Mouse (Mus musculus) CH12.LX (cell line): ENCODE results near the gene Gm20388. TPM values are rescaled to one million over a fixed set of nuclear protein-coding genes. Genes with fewer than 3 reads are reported as not detected.

Experiments
- DNase-seq: peaks from one replicate; pipeline ENCODE4 v3.0.0-alpha.2; 2013; ENCODE audit errors: extremely low read depth
- H3K27ac ChIP-seq: 2 replicates; pipeline ENCODE4 v1.5.1; 2012; ENCODE audit warnings: low read depth, mild to moderate bottlenecking, control low read depth, moderate library complexity; ENCODE audit not compliant: insufficient read depth
- H3K27me3 ChIP-seq: replicated peaks from 2 replicates; pipeline ENCODE3; 2012; ENCODE audit warnings: inconsistent platforms
- H3K36me3 ChIP-seq, 2 experiments: replicated peaks in 1 of 2; 2 replicates each; pipeline versions ENCODE3 to v1.6.1; 2012; ENCODE audit warnings: inconsistent platforms in 1 of 2, low read length in 1 of 2, mild to moderate bottlenecking in 1 of 2, mixed read lengths in 1 of 2, moderate library complexity in 1 of 2; ENCODE audit not compliant: control insufficient read depth in 1 of 2, insufficient read depth in 1 of 2
- H3K4me1 ChIP-seq, 2 experiments: 2 replicates each; pipeline ENCODE4 v1.6.1; 2012; ENCODE audit warnings: inconsistent platforms in 1 of 2, moderate library complexity in 1 of 2; ENCODE audit not compliant: insufficient read depth in 2 of 2, control insufficient read depth in 1 of 2
- H3K4me2 ChIP-seq: 2 replicates; pipeline ENCODE4 v1.6.1; 2012; ENCODE audit warnings: low read depth, mild to moderate bottlenecking, control low read depth; ENCODE audit not compliant: poor library complexity, insufficient read depth, severe bottlenecking
- H3K4me3 ChIP-seq, 3 experiments: fragments of 150-350 bp in 1 of 3; sonication (generic) in 1 of 3; replicated peaks in 1 of 3; 2 replicates each; pipeline versions ENCODE3 to v1.5.1; 2011 to 2012; ENCODE audit warnings: low read depth in 2 of 3, low read length in 2 of 3, mild to moderate bottlenecking in 2 of 3, moderate library complexity in 2 of 3, control low read depth in 1 of 3, improper control_type of control experiment in 1 of 3, inconsistent platforms in 1 of 3, mixed read lengths in 1 of 3; ENCODE audit not compliant: poor library complexity in 1 of 3
- H3K79me2 ChIP-seq: replicated peaks from 2 replicates; pipeline ENCODE4 v1.6.1; 2012; ENCODE audit warnings: mild to moderate bottlenecking, moderate library complexity; ENCODE audit not compliant: control insufficient read depth, poor library complexity, insufficient read depth, severe bottlenecking; ENCODE audit errors: extremely low read depth
- H3K9ac ChIP-seq: 2 replicates; pipeline ENCODE4 v1.6.1; 2012; ENCODE audit warnings: low read depth, mild to moderate bottlenecking, control low read depth, moderate library complexity; ENCODE audit not compliant: insufficient read depth
- H3K9me3 ChIP-seq: replicated peaks from 2 replicates; pipeline ENCODE3; 2012; ENCODE audit warnings: low read length, inconsistent platforms, mixed read lengths
- BHLHE40 ChIP-seq: IDR thresholded peaks from 2 replicates; pipeline ENCODE4 v1.6.1; 2011; ENCODE audit warnings: mild to moderate bottlenecking, low read depth, low read length, improper control_type of control experiment
- CHD1 ChIP-seq: IDR thresholded peaks from 2 replicates; pipeline ENCODE4 v1.6.1; 2012; ENCODE audit warnings: low read depth, low read length, improper control_type of control experiment, inconsistent platforms
- CHD2 ChIP-seq: IDR thresholded peaks from 2 replicates; pipeline ENCODE4 v1.6.1; 2011; ENCODE audit warnings: low read length, improper control_type of control experiment
- CTCF ChIP-seq, 2 experiments: IDR thresholded peaks in 1 of 2; conservative IDR thresholded peaks in 1 of 2; 2 replicates each; pipeline ENCODE4 v1.5.1; 2011 to 2012; ENCODE audit warnings: low read depth in 2 of 2, low read length in 2 of 2, improper control_type of control experiment in 1 of 2, inconsistent platforms in 1 of 2, mild to moderate bottlenecking in 1 of 2, moderate library complexity in 1 of 2
- ELF1 ChIP-seq: IDR thresholded peaks from 2 replicates; pipeline ENCODE4 v1.6.1; 2014; ENCODE audit warnings: low read depth, mild to moderate bottlenecking, inconsistent platforms, low read length, improper control_type of control experiment
- ETS1 ChIP-seq: conservative IDR thresholded peaks from 2 replicates; pipeline ENCODE4 v1.6.1; 2012; ENCODE audit warnings: low read depth, mild to moderate bottlenecking, inconsistent platforms, low read length, improper control_type of control experiment, moderate library complexity
- GABPA ChIP-seq: IDR thresholded peaks from 2 replicates; pipeline ENCODE4 v1.6.1; 2012; ENCODE audit warnings: low read depth, low read length, improper control_type of control experiment, inconsistent platforms; ENCODE audit not compliant: insufficient replicate concordance
- HCFC1 ChIP-seq: IDR thresholded peaks from 2 replicates; pipeline ENCODE4 v1.6.1; 2012; ENCODE audit warnings: low read depth, mild to moderate bottlenecking, inconsistent platforms, low read length, improper control_type of control experiment
- IRF4 ChIP-seq: IDR thresholded peaks from 2 replicates; pipeline ENCODE4 v1.6.1; 2014; ENCODE audit warnings: low read depth, mild to moderate bottlenecking, inconsistent platforms, low read length, improper control_type of control experiment
- JUND ChIP-seq: conservative IDR thresholded peaks from 2 replicates; pipeline ENCODE4 v1.6.1; 2011; ENCODE audit warnings: low read depth, low read length, improper control_type of control experiment
- MAFK ChIP-seq: IDR thresholded peaks from 2 replicates; pipeline ENCODE4 v1.6.1; 2011; ENCODE audit warnings: low read length, improper control_type of control experiment; ENCODE audit not compliant: insufficient replicate concordance
- MYC ChIP-seq: IDR thresholded peaks from 2 replicates; pipeline ENCODE4 v1.6.1; 2011; ENCODE audit warnings: low read depth, mild to moderate bottlenecking, improper control_type of control experiment, low read length
- NELFE ChIP-seq: IDR thresholded peaks from 2 replicates; pipeline ENCODE4 v1.6.1; 2011; ENCODE audit warnings: low read depth, low read length, improper control_type of control experiment
- PAX5 ChIP-seq: IDR thresholded peaks from 2 replicates; pipeline ENCODE4 v1.6.1; 2012; ENCODE audit warnings: low read length, inconsistent platforms, mixed read lengths
- POLR2AphosphoS2 ChIP-seq: IDR thresholded peaks from 2 replicates; pipeline ENCODE4 v1.6.1; 2011; ENCODE audit warnings: low read depth, low read length, improper control_type of control experiment
- SMC3 ChIP-seq: IDR thresholded peaks from 2 replicates; pipeline ENCODE4 v1.6.1; 2011; ENCODE audit warnings: low read depth, low read length, improper control_type of control experiment
- TBP ChIP-seq: conservative IDR thresholded peaks from 2 replicates; pipeline ENCODE4 v1.6.1; 2011; ENCODE audit warnings: low read depth, low read length, improper control_type of control experiment
- ZKSCAN1 ChIP-seq: IDR thresholded peaks from 2 replicates; pipeline ENCODE4 v1.6.1; 2012; ENCODE audit warnings: low read depth, inconsistent platforms, low read length, improper control_type of control experiment, borderline replicate concordance
- ZMIZ1 ChIP-seq: IDR thresholded peaks from 2 replicates; pipeline ENCODE4 v1.6.1; 2012; ENCODE audit warnings: low read depth, mild to moderate bottlenecking, inconsistent platforms, low read length, improper control_type of control experiment
- ZNF384 ChIP-seq: IDR thresholded peaks from 2 replicates; pipeline ENCODE4 v1.6.1; 2012; ENCODE audit warnings: low read depth, low read length, improper control_type of control experiment, inconsistent platforms
- dilution Hi-C: fragments of 300-500 bp; cut with MboI; formaldehyde crosslinking; loops from 2 replicates; pipeline ENCODE4 v1.14.3; 2020; ENCODE audit warnings: low sequenced_read_pairs; ENCODE audit not compliant: extremely low pct_unique_long_range_greater_than_20kb, extremely low pct_ligation_motif_present
- in situ Hi-C: fragments of 300-500 bp; cut with MboI; formaldehyde crosslinking; loops from 3 replicates; pipeline ENCODE4 v1.14.3; 2019; ENCODE audit warnings: low sequenced_read_pairs, low pct_ligation_motif_present, low pct_unique_long_range_greater_than_20kb, mixed read lengths
- polyA plus RNA-seq: library from polyadenylated mRNA; unstranded; fragments of >175 nt; gene quantifications from 2 replicates; pipeline ENCODE4 v1.2.1, GENCODE M21; 2012; ENCODE audit warnings: low read depth; ENCODE audit not compliant: insufficient read length
- total RNA-seq, 2 experiments: library from RNA; depleted of rRNA; stranded (reverse); fragments of 300-350 nt in 1 of 2; fragments of >200 nt in 1 of 2; gene quantifications; 2 replicates each; pipeline ENCODE4 v1.2.3; 2012 to 2014

The Gm20388 gene
- total and polyA plus RNA-seq, 3 experiments, result 14.8 to 26.3 (median 22.2) TPM

DNA sequence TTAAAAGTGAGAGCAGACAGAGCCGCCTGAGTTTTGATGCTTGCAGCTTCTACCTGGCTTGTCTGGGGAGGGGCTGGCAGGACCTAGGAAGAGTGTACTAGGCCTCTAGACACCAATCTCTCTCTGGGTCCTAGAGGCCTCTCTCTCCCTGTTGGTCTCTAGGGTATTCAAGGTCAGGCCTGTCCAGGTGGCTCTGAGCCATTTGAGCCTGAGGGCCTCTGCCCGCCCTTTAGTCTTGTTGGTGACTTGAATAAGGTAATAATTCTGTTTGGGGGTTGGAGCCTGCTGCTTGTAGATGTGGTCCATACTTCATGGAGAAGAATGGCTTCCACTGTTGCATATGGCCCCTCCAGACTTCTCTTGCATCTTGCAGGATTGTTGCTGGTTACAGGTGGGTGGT, 604.6 kb downstream of the Gm20388 start:
- TF ChIP-seq CHD1 (no peak), CHD2 (no peak), PAX5 (no peak), IRF4 (no peak), ZMIZ1 (no peak), JUND (no peak), ELF1 (no peak), HCFC1 (no peak), CTCF (conservative IDR thresholded peaks at IDR 0.05 in 1 of 2, IDR thresholded peaks at IDR 0.05 in 1 of 2; ENCODE audit: low read depth in 2 of 2, low read length in 2 of 2) (no peak), NELFE (no peak), ZNF384 (no peak), BHLHE40 (no peak), GABPA (no peak), MAFK (no peak), TBP (no peak), MYC (no peak), ZKSCAN1 (no peak)
- H3K27ac ChIP-seq, result no peak overlapping the region
- no peak overlapping the region for H3K4me2 ChIP-seq
- no peak overlapping the region for H3K9ac ChIP-seq
- no peaks in the 10 kb centered on the region for H3K27me3 ChIP-seq
- H3K9me3 ChIP-seq, result peaks cover 11% of the 10 kb centered on the region
- H3K36me3 ChIP-seq, result peaks cover 3 to 69% of the 10 kb centered on the region in 2 experiments
- in situ Hi-C loops (loop anchor here (10.0 kb wide), 1 partner anchor 180 kb away; no protein-coding TSS in a partner anchor), dilution Hi-C loops (no loop called here)
- no peak overlapping the region for H3K4me3 ChIP-seq
- DNase-seq, result no peak
- H3K4me1 ChIP-seq, result peaks cover 15 to 75% of the 10 kb centered on the region in 2 experiments
- peaks cover 54% of the 10 kb centered on the region for H3K79me2 ChIP-seq

DNA sequence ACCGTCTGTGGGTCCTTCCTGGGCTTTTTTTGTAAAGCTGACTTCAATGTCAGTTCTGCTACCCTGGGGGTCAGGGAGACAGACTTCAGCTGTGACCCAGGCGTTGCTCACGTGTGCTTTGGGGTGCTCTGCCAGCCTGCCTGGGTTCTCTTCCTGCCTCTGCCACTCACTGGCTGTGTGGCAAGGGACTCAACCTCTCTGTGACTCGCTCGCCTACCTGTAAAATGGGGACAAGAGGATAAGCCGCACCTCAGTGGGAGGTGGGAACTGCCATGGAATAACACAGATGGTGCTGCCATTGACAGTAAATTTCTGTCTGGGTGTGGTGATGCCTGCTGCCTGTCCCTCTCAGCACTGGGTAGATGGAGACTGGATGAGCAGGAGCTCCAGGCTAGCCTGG, 605.0 kb downstream of the Gm20388 start:
- no peak overlapping the region for H3K27ac ChIP-seq
- dilution Hi-C loops, result no loop called here
- DNase-seq, result no peak
- in situ Hi-C loops, result loop anchor here (10.0 kb wide), 1 partner anchor 181 kb away; no protein-coding TSS in a partner anchor
- TF ChIP-seq SMC3, result no peak
- TF ChIP-seq MYC, result no peak
- TF ChIP-seq POLR2AphosphoS2, result no peak
- no peak for TF ChIP-seq ZMIZ1
- no peak for TF ChIP-seq GABPA
- no peak for TF ChIP-seq ETS1
- TF ChIP-seq HCFC1, result no peak
- TF ChIP-seq CHD1, result no peak
- no peak for TF ChIP-seq ZKSCAN1
- H3K36me3 ChIP-seq, result peaks cover 3 to 72% of the 10 kb centered on the region in 2 experiments
- H3K4me2 ChIP-seq, result no peak overlapping the region
- no peak overlapping the region for H3K9ac ChIP-seq
- H3K27me3 ChIP-seq, result no peaks in the 10 kb centered on the region
- no peak overlapping the region for H3K4me3 ChIP-seq
- peaks cover 11% of the 10 kb centered on the region for H3K9me3 ChIP-seq
- H3K4me1 ChIP-seq, result peaks cover 13 to 77% of the 10 kb centered on the region in 2 experiments
- H3K79me2 ChIP-seq, result peaks cover 55% of the 10 kb centered on the region
